Mouse (Mus musculus): Measurements from ENCODE around the gene Hjurp.

GRCm38 (mm10) chr1:88260114-88260513 lies 17.3 kb downstream of the Hjurp start:
- no peak for TF ChIP-seq EP300 (IDR thresholded peaks at IDR 0.05)
- TF ChIP-seq CTCF (IDR thresholded peaks at IDR 0.05), result no peak
